Mouse (Mus musculus) hindbrain, postnatal 0 days (tissue): ENCODE data around the gene Poldip3. TPM values are rescaled to one million over a fixed set of nuclear protein-coding genes. Genes with fewer than 3 reads are reported as not detected.

Experiments used
- ATAC-seq: fragments of 200-750 bp; cut with Nextera tagmentation; 2 replicates; pipeline ENCODE4 v1.8.0; 2017; ENCODE audit warnings: mild to moderate bottlenecking, moderate TSS enrichment, moderate library complexity
- DNase-seq: peaks from one replicate; pipeline ENCODE4 v3.0.0-alpha.2; 2015; ENCODE audit warnings: low spot score
- H3K27ac ChIP-seq: fragments of 300-500 bp; sonication (generic); 2 replicates; pipeline ENCODE4 v1.5.1; 2014; ENCODE audit warnings: mild to moderate bottlenecking
- H3K27me3 ChIP-seq: fragments of 300-500 bp; sonication (generic); 2 replicates; pipeline ENCODE4 v1.6.1; 2014; ENCODE audit warnings: low read length, mixed read lengths; ENCODE audit not compliant: insufficient read depth
- H3K36me3 ChIP-seq: fragments of 300-500 bp; sonication (generic); 2 replicates; pipeline ENCODE4 v1.6.1; 2014; ENCODE audit warnings: low read length, mixed read lengths; ENCODE audit not compliant: insufficient read depth
- H3K4me1 ChIP-seq: fragments of 300-500 bp; sonication (generic); 2 replicates; pipeline ENCODE4 v1.6.1; 2014; ENCODE audit warnings: antibody characterized with exemption, low read length, mixed read lengths; ENCODE audit not compliant: insufficient read depth
- H3K4me2 ChIP-seq: fragments of 300-500 bp; sonication (generic); 2 replicates; pipeline ENCODE4 v1.6.1; 2014; ENCODE audit warnings: low read depth, mild to moderate bottlenecking, low read length, moderate library complexity, mixed read lengths
- H3K4me3 ChIP-seq: fragments of 300-500 bp; sonication (generic); 2 replicates; pipeline ENCODE4 v1.5.1; 2014; ENCODE audit warnings: low read length
- H3K9ac ChIP-seq: fragments of 300-500 bp; sonication (generic); replicated peaks from 2 replicates; pipeline ENCODE4 v1.6.1; 2014; ENCODE audit warnings: mild to moderate bottlenecking, low read length, moderate library complexity, mixed read lengths
- H3K9me3 ChIP-seq: fragments of 300-500 bp; sonication (generic); 2 replicates; pipeline ENCODE4 v1.6.1; 2016; ENCODE audit warnings: low read length, mixed read lengths
- CTCF ChIP-seq: IDR thresholded peaks from 2 replicates; pipeline ENCODE4 v1.5.1; 2016; ENCODE audit warnings: antibody characterized with exemption, control low read depth, low read depth
- WGBS: fragments of 180-500 bp; shearing (Covaris S2); extraction: QIAGEN DNeasy Blood & Tissue Kit; methylation state at CpG from one replicate; pipeline ENCODE4 v1.1.7; 2014; 5-methylcytosine and 5-hydroxymethylcytosine counted together
- polyA plus RNA-seq: library from polyadenylated mRNA; unstranded; fragments of >200 nt; fragmentation: Nextera tagmentation; extraction: Ambion mirVana; gene quantifications from 2 replicates; pipeline ENCODE4 v1.2.1, GENCODE M21; 2015
- total RNA-seq: library from RNA; depleted of rRNA; stranded (reverse); fragments of >200 nt; gene quantifications from 2 replicates; pipeline ENCODE4 v1.2.3, GENCODE M21; 2014

Gene Poldip3
- total and polyA plus RNA-seq, 2 experiments from 2014 or later, result 97.5 to 103 TPM

DNA sequence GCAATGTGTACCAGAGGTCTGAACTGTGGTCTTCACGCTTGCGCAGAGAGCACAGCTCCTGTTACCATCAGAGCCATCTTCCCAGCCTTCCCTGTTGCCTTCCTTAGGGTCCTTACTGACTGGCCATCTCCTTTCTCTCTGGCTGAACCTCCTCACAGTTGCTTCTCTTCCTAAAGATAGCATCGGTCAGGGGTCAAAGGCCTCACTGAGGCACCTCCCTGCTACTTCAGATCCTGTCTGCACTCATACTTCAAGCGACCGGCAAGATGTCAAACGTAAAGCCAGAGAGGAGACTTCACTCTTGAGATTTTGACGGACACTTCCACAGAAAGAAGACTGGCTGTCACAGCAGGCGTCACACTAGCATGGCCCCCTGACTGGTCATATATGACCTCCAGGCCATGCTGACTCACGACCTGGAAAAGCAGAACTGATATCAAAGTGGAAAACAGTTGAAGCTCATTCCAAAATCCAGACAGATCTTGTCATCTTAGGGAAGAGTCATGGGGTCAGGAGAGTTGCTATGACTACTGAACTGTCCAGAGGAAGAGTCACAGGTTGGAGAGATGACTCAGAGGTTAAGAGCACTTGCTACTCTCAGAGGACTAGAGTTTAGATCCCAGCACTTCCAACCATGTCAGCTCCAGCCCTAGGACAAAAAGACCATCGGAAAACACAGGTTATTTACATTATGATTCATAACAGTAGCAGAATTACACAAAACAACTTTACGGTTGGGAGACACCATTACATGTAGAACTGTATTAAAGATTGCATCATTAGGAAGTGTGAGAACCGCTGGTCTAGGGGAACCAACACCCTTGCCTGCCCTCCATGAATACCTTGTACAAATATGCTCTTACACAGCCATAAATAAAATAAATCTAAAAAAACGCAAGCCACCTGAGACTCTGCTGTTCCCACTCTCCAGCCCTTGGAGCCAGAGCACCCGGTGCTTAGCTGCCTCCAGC, 25.0 kb upstream of the Poldip3 start:
- Histone ChIP-seq H3K27me3 (no peaks in the 10 kb centered on the region), H3K4me1 (0 out of 2 replicates have a peak, but pooled peaks cover 11% of the 10 kb centered on the region)

DNA sequence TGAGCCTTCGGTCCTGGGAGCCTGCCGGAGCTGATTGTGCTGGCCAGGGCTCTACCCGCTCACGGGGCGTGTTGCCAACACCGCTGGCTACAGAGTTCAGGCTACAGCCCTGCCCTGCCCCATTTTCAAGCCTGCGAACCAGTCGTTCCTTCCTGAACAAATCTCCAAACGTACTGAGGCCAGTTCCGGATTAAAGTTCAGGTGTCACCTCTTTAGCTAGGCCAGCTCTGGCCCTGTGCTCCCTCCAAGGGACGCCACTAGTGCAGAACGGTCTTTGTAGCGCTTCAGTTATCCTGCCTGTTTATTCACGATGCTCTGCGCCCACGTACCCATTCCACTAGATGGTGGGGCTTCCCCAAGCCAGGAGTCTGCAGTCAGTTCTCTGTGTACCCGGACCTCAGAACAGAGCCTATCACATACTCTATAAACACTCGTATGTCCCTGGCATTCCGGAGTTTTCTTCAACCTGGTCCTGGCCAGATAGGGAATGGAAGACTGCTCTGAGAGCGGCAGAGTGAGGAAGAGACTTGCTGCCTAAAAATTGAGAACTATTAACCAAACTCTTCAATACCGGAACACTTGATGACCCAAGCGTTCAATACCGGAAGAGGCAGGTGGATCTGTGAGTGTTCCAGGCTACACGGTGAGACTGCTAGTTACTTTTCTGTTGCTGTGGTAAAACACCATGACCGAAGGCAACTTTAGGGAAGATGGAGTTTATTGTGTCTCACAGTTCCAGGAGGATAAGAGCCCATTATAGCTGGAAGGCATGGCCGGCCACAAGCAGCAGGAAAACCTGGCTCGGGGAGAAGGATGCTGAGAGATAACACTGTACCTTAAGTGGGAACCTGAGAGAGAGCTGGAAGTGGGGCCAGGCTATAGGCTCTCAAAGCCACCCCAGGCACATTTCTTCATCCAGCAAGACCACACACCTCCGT, 23.6 kb upstream of the Poldip3 start, which contains the start of gene Cyb5r3:
Cyb5r3 (minus strand) TSS at position 101 of the 938 bp plus-strand sequence.
- no peaks in the 10 kb centered on the region for H3K9me3 ChIP-seq
- TF ChIP-seq CTCF, result peak; percentile 4; the same call in 1 of the 2 replicates
- H3K4me2 ChIP-seq, result peak within 1 kb of the TSS; percentile 93
- 0 out of 2 replicates have a peak, but pooled peaks cover 11% of the 10 kb centered on the region for H3K4me1 ChIP-seq
- H3K36me3 ChIP-seq, result no peaks in the 10 kb centered on the region
- peak within 1 kb of the TSS; percentile 85 for H3K27ac ChIP-seq
- H3K27me3 ChIP-seq, result no peaks in the 10 kb centered on the region
- ATAC-seq, result peak; percentile 16
- WGBS, result 34% methylated on average over 28 of the region's 28 CpGs
- DNase-seq, result peak; percentile 37
- peak within 1 kb of the TSS; percentile 86 for H3K4me3 ChIP-seq
- H3K9ac ChIP-seq, result peak within 1 kb of the TSS; percentile 82

More for the DNA sequence above, 25.0 kb upstream of the Poldip3 start:
- no peak overlapping the region for H3K4me3 ChIP-seq
- H3K9me3 ChIP-seq, result no peaks in the 10 kb centered on the region
- DNase-seq, result no peak
- H3K4me2 ChIP-seq, result no peak overlapping the region
- no peak for TF ChIP-seq CTCF
- WGBS, result 88% methylated on average over 14 of the region's 14 CpGs
- no peak overlapping the region for H3K9ac ChIP-seq
- ATAC-seq, result no peak
- no peak overlapping the region for H3K27ac ChIP-seq
- H3K36me3 ChIP-seq, result no peaks in the 10 kb centered on the region

DNA sequence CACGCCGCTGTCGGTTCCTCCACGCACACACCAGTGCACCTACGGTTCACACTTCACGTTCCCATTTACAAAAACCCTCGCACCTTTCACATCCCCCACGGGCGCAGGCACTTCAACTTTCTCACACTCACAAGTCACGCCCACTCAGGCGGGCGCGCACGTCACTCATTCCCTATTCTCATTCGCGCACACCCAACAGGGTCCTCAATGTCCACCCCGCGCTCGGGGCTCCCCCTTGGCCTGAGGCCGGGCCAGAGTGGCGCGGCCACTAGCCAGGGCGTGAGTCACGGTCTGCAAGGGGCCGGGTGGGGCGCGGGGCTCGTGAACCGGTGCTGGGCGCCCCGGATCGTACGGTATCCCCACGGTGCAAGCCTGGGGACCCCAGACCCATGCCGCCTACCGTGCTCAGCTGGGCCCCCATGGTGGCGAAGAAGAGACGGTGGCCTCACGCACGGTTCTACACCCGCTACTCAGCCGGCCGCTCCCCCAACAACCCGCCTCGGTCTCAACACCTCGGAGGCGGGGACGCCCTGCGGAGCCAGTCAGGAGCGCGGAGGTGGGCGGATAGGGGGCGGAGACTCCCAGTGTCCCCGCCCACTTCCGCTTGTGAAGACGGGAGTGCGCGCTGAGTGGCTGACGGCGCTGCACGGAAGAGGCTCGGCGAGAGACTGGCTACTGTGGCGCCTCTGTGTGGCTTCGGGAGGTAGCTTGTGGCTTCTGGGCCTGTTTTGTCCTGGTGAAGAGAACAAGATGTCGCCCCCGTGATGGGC, 22.7 kb upstream of the Poldip3 start:
- H3K4me3 ChIP-seq, result peak overlapping the region; percentile 86
- peak; percentile 99 for DNase-seq
- H3K9me3 ChIP-seq, result no peaks in the 10 kb centered on the region
- H3K27me3 ChIP-seq, result no peaks in the 10 kb centered on the region
- TF ChIP-seq CTCF, result peak; percentile 64
- H3K9ac ChIP-seq, result peak overlapping the region; percentile 82
- under 1% methylated on average over 67 of the region's 67 CpGs for WGBS
- peak overlapping the region; percentile 85 for H3K27ac ChIP-seq
- 0 out of 2 replicates have a peak, but pooled peaks cover 11% of the 10 kb centered on the region for H3K4me1 ChIP-seq
- ATAC-seq, result peak; percentile 97
- peak overlapping the region; percentile 93 for H3K4me2 ChIP-seq
- no peaks in the 10 kb centered on the region for H3K36me3 ChIP-seq

DNA sequence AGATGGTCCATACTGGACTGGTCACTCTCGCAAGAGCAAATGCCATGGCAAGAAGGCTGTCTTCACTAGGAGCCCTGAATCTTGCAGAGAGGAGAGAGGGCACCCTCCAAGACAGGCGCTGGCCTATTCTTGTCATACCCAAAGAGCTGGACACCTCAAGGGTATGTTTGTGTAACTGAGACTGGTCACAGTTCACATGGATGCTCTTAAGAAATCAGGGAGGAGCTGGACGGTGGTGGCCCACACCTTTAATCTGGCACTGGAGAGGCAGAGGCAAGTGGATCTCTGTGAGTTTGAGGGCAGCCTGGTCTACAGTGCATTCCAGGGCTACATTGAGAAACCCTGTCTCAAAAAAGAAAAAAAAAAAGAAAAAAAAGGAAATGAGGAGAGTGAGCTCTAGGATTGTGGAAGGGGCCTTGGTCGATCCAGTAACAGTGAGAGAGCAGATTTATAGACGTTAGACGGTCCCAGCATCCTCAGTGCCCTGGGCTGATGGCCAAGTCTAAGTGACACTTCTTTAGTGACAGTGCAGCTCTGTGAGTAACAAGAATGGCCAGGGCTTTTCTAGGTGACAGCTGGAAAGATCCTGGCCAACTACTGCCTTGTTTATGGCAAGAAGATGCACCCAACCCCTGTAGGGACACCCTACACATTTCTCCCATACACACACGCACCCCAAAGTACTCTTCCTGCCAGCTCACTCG, 21.9 kb upstream of the Poldip3 start:
- ATAC-seq (no peak), DNase-seq (peak; percentile 10)
- Histone ChIP-seq H3K9me3 (no peaks in the 10 kb centered on the region), H3K27me3 (no peaks in the 10 kb centered on the region), H3K27ac (no peak overlapping the region), H3K4me1 (0 out of 2 replicates have a peak, but pooled peaks cover 11% of the 10 kb centered on the region), H3K4me2 (peak overlapping the region; percentile 93), H3K4me3 (peak overlapping the region; percentile 86), H3K36me3 (no peaks in the 10 kb centered on the region), H3K9ac (peak overlapping the region; percentile 82)
- TF ChIP-seq CTCF, result no peak
- WGBS, result 40% methylated on average over 8 of the region's 8 CpGs

DNA sequence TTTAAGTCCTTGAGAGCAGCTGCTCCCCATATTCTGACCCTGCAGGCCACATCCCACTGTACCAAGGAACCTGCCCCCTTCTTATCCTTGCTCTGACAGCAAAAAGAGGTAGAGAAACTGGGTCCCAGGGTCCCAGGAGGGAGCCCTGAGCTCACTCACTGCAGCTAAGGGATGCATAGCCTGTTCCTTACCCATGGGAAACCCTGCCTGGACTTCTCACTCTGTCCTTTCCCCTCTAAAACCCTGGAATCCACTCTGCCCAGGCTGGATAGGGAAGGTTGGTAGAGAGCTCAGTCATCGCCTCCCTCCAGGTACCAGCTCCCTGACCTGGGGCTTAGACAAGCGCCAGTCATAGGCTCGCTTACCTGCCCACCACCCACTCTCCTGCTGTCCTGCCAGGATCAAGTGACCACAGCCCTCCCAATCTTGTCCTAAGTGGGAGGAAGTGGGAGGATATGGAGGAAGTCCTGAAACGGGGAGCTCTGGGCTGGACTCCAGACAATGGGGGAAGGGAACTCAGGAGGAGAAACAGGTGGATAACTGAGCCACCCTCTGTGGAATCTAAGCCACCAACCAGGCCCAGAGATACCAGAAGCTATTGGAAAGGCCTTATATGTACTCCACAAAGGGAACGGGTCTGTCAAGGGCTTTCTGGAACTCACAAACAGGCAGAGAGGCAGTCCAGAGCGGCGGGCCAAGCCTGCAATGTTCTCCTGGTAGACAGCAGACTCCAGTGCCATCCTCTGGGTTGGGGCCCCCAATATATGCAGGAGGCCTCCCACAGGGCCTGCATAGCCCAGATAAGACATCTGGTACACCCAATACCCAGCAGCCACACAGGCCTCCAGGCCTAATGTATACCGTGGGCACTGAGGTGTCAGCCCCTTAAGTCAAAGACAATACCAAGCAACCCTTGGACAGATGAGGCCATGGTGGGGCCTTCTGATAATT, 20.9 kb upstream of the Poldip3 start:
- no peaks in the 10 kb centered on the region for H3K27me3 ChIP-seq
- H3K4me1 ChIP-seq, result 0 out of 2 replicates have a peak, but pooled peaks cover 11% of the 10 kb centered on the region
- WGBS, result 88% methylated on average over 8 of the region's 8 CpGs
- H3K4me2 ChIP-seq, result no peak overlapping the region
- H3K4me3 ChIP-seq, result no peak overlapping the region
- H3K36me3 ChIP-seq, result no peaks in the 10 kb centered on the region
- no peak overlapping the region for H3K27ac ChIP-seq
- no peaks in the 10 kb centered on the region for H3K9me3 ChIP-seq
- DNase-seq (no peak), ATAC-seq (no peak)
- no peak overlapping the region for H3K9ac ChIP-seq
- no peak for TF ChIP-seq CTCF
